Mouse (Mus musculus): ENCODE measurements around the gene Kars. TPM values are rescaled to one million over a fixed set of nuclear protein-coding genes. Genes with fewer than 3 reads are reported as not detected.

Gene Kars
- total RNA-seq (2018; cell fraction: chromatin; rRNA removed) = 10 to 100 TPM in 20 of 26 experiments, 1 to 10 TPM in 6; 1.7 to 41.8 (median 14.7) TPM
- total RNA-seq (2018; cell fraction: cytosol; rRNA removed) = 10 to 100 TPM; 39.4 to 88.3 (median 66.2) TPM
- total RNA-seq (2018; cell fraction: nucleus; rRNA removed) = 10 to 100 TPM in 24 of 26 experiments, 1 to 10 TPM in 2; 6.2 to 53.4 (median 27.6) TPM
- polyA plus RNA-seq (2018) = 45.9 to 89.3 TPM (median 65.7 TPM) in 3 replicates

DNA sequence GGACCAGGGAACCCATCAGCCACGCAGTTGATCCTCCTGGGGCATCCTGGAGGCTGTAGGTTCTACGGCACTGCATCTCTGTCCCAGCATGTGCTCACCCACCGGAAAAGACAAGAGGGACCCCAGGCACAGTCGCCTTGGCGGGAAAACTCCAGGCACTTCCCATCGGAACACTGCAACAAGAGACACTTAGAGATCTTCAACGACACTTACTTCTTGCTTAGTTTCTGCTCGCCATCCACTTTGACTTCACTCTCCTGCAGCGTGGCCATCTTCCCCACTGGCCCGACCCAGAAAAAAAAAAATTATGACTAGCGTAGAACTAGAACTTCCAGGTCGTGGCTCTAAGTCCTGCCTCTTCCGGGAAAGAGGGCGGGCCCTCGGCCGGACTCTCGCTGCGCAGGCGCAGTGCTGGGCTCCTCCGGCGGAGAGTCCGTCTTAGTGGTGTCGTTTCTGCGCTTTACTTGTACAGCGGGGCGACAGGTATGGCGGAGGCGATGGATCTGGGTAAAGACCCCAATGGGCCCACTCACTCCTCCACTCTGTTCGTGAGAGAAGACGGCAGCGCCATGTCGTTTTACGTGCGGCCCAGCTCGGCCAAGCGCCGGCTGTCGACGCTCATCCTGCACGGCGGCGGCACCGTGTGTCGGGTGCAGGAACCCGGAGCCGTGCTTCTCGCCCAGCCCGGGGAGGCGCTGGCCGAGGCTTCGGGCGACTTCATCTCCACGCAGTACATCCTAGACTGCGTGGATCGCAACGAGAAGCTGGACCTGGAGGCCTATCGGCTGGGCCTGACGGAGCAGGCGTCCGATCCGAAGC is at the start of gene Kars, which contains the start of gene Terf2ip:
Gene Kars (minus strand): TSS at position 327 of the 819 bp plus-strand sequence.
Gene Terf2ip (plus strand): TSS at position 402 of the 819 bp plus-strand sequence.
- peak within 1 kb of the TSS; percentile 99 for H3K4me3 ChIP-seq (ENCODE audit: inconsistent target)
- WGBS (ENCODE audit: missing documents) = 1% methylated on average over 60 of the region's 61 CpGs
- H3K36me3 ChIP-seq (ENCODE audit: inconsistent target) = peaks cover 4% of the 10 kb centered on the region; the same call in 1 of the 2 replicates
- peaks cover 64% of the 10 kb centered on the region for H3K79me2 ChIP-seq (ENCODE audit: inconsistent target)
- peak within 1 kb of the TSS; percentile 46 for H3K27ac ChIP-seq

DNA sequence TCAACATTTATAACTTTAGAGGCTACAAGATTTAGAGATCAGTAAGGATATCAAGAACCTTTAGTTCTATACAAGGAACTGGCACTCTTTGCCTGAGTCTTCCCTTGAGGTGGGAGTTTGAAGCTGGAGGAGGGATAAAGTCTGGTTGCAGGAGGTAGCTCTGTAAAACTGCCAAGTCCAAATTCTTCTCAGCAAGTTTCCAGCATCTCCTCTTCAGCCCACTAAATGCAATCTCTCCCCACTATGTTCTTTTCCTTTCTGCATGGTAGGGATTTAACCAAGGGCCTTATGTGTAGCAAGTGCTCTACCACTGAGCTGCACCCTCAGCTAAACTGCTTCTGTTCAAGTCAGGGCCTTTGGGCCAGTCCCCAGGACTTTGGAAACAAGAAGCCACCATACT is 43.3 kb upstream of the Kars start:
- Histone ChIP-seq H3K27ac (no peak overlapping the region), H3K36me3 (ENCODE audit: inconsistent target) (no peaks in the 10 kb centered on the region), H3K4me3 (ENCODE audit: inconsistent target) (no peak overlapping the region), H3K79me2 (ENCODE audit: inconsistent target) (no peaks in the 10 kb centered on the region)

DNA sequence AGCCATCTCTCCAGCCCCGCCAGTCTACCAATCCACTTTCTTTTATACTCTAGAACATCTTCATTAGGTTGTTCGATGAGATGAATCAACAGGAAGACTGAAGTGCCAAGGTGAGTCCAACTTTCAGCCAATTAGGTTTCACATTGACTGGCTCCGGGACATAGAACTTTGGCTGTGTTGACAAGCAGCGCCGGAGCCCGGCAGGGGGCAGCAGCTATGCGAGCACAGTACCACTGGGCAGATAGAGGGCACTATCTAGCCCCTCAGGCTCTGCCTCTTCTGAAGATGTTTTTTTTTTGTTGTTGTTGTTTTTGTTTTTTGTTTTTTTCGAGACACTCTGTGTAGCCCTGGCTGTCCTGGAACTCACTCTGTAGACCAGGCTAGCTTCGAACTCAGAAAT is 40.4 kb upstream of the Kars start:
- 76% methylated on average over 9 of the region's 9 CpGs for WGBS (ENCODE audit: missing documents)
- H3K36me3 ChIP-seq (ENCODE audit: inconsistent target) = no peaks in the 10 kb centered on the region
- H3K4me3 ChIP-seq (ENCODE audit: inconsistent target) = no peak overlapping the region
- no peak overlapping the region for H3K27ac ChIP-seq
- no peaks in the 10 kb centered on the region for H3K79me2 ChIP-seq (ENCODE audit: inconsistent target)

DNA sequence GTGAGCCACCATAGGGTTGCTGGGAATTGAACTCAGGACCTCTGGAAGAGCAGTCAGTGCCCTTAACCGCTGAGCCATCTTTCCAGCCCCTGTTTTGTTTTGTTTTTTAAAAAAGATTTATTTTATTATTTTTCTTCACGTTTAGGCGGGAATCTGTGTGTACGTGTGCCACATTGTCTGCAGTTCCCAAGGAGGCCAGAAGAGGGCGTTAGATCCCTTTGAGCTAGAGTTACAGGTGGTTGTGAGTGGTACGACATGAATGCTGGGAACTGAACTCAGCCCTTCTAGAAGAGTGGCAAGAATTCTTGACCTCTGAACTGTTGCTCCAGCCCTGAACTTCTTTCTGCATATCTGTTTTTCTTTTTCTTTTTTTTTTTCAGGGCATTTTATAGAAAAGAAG is 38.9 kb upstream of the Kars start:
- Histone ChIP-seq H3K79me2 (ENCODE audit: inconsistent target) (no peaks in the 10 kb centered on the region), H3K27ac (no peak overlapping the region), H3K36me3 (ENCODE audit: inconsistent target) (no peaks in the 10 kb centered on the region), H3K4me3 (ENCODE audit: inconsistent target) (no peak overlapping the region)
- 81% methylated on average over 6 of the region's 6 CpGs for WGBS (ENCODE audit: missing documents)

DNA sequence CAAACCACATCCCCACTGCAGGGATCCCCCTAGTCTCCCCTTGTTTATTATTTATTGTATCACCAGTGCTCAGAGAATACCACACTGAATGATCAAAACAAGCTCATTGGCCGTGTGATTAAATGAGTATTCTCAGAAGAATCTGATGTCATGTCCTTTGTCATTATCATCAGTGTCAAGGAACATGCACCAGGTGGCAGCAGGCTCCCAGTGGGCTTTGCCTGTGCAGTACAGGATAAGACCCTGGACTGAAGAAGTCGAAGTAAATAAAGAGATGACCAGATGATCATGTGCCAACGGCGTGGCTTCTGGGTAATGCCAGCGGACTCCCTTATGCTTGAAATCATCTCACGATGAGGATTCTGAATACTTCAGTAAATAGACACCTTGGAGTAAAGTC is 37.2 kb upstream of the Kars start:
- H3K4me3 ChIP-seq (ENCODE audit: inconsistent target) = no peak overlapping the region
- no peaks in the 10 kb centered on the region for H3K36me3 ChIP-seq (ENCODE audit: inconsistent target)
- 85% methylated on average over 6 of the region's 6 CpGs for WGBS (ENCODE audit: missing documents)
- no peak overlapping the region for H3K27ac ChIP-seq
- H3K79me2 ChIP-seq (ENCODE audit: inconsistent target) = no peaks in the 10 kb centered on the region

DNA sequence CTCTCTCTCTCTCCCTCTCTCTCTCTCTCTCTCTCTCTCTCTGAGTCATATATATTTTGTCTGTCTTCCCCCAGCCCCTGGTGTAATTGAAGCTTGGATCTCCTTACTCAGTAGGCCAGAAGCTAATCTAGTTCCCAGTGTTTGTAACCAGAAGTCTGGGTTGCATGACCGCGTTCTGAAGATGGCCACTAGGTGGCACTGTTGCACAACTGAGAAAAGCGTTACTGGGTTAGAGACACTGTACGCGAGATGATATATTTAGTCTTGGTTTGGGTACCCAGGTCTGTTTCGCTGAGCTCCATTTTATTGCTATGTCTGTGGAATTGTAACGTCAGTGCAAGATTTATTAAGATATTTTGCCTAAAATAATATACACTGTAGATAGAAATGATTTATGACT is 34.8 kb upstream of the Kars start:
- Histone ChIP-seq H3K4me3 (ENCODE audit: inconsistent target) (no peak overlapping the region), H3K36me3 (ENCODE audit: inconsistent target) (no peaks in the 10 kb centered on the region), H3K79me2 (ENCODE audit: inconsistent target) (no peaks in the 10 kb centered on the region), H3K27ac (no peak overlapping the region)
- WGBS (ENCODE audit: missing documents) = 3% methylated on average over 7 of the region's 7 CpGs

DNA sequence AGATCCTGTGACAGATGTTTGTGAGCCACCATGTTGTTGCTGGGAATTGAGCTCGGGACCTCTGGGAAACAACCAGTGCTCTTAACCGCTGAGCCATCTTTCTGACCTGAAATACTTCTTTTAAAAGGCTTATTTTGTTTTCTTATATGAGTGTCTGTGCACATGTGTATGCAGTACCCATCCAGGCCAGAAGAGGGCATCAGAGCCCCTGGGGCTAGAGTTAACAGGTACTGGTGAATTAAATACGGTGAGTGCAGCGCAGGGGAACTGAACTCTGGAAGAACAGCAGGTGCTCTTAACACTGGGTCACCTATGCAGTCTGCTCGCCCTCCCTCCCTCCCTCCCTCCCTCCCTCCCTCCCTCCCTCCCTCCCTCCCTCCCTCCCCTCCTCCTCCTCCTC is 34.1 kb upstream of the Kars start:
- H3K79me2 ChIP-seq (ENCODE audit: inconsistent target) = no peaks in the 10 kb centered on the region
- H3K4me3 ChIP-seq (ENCODE audit: inconsistent target) = no peak overlapping the region
- no peak overlapping the region for H3K27ac ChIP-seq
- no peaks in the 10 kb centered on the region for H3K36me3 ChIP-seq (ENCODE audit: inconsistent target)
- WGBS (ENCODE audit: missing documents) = 67% methylated on average over 4 of the region's 5 CpGs

DNA sequence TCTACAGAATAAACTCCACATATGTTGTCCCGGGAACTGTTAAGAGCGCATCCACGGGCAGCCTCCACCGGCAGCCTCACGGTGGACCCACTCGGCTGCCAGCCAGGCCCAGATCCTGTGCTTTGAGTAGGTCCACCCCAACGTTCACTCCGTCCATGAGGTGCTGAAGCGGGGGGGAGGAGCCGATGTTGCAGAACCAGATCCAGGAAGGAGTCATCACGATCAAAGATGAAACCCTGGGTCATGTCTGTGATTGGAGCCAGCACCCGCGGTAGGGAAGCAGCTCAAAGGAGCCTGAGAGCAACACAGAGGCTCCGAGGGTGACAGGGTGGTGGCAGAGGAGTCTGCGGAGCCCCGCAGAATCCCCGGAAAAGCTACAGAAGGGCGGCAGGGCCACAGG is 26.4 kb upstream of the Kars start:
- H3K36me3 ChIP-seq (ENCODE audit: inconsistent target) = no peaks in the 10 kb centered on the region
- 89% methylated on average over 18 of the region's 18 CpGs for WGBS (ENCODE audit: missing documents)
- H3K79me2 ChIP-seq (ENCODE audit: inconsistent target) = no peaks in the 10 kb centered on the region
- no peak overlapping the region for H3K4me3 ChIP-seq (ENCODE audit: inconsistent target)
- no peak overlapping the region for H3K27ac ChIP-seq

DNA sequence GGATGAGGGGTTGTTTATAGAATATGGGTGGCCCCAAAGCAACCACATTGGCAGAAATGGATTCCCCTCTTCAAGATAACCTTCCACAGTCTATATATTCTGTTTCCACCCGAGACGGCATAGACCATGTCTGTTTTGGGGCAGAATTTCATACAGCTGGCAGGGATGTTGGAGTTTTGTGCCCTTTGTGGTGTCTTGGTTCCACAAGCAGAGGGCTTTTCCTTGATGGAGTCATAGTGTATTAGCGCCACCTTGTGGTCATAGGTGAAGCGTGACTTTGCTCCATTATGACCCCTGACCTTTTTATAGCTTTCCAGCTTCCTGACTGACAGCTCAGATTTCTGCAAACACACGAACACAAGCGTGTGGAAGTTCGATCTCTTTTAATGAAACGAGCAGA is 23.5 kb upstream of the Kars start:
- H3K36me3 ChIP-seq (ENCODE audit: inconsistent target) = no peaks in the 10 kb centered on the region
- no peak overlapping the region for H3K4me3 ChIP-seq (ENCODE audit: inconsistent target)
- no peaks in the 10 kb centered on the region for H3K79me2 ChIP-seq (ENCODE audit: inconsistent target)
- WGBS (ENCODE audit: missing documents) = 7% methylated on average over 8 of the region's 8 CpGs
- no peak overlapping the region for H3K27ac ChIP-seq

DNA sequence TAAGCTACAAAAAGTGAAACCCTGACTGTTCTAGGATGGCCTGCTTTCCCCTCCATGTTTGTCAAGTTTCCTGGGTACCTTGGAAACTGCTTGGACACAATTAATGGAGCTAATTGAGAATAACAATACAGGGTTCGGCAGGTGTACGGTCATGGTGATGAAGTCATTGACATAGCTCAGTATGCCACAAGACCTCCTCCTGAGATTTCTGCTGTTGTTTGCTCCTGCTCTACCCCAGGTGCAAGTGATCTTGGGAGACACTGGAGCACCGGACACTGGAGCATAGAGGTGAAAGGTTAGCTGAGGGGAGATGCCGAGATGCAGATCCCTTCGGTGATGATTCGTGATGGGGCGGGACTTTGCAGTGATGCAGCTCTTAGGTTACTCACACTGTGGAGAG is 21.9 kb upstream of the Kars start:
- Histone ChIP-seq H3K36me3 (ENCODE audit: inconsistent target) (no peaks in the 10 kb centered on the region), H3K79me2 (ENCODE audit: inconsistent target) (no peaks in the 10 kb centered on the region), H3K27ac (no peak overlapping the region), H3K4me3 (ENCODE audit: inconsistent target) (no peak overlapping the region)
- WGBS (ENCODE audit: missing documents) = 85% methylated on average over 7 of the region's 7 CpGs

DNA sequence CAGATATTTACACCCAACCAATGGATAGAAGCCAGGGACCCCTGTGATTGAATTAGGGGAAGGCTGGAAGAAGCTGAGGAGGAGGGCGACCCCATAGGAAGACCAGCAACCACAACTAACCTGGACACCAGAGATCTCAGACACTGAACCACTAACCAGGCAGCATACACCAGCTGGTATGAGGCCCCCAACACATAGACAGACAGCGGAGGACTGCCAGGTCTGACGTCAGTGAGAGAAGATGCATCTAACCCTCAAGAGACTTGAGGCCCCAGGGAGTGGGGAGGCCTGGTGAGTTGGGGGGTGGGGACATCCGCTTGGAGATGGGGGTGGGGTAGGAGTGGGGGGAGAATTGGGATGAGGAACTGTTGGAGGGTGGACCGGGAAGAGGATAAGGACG is 19.5 kb upstream of the Kars start:
- H3K4me3 ChIP-seq (ENCODE audit: inconsistent target) = no peak overlapping the region
- no peak overlapping the region for H3K27ac ChIP-seq
- no peaks in the 10 kb centered on the region for H3K79me2 ChIP-seq (ENCODE audit: inconsistent target)
- WGBS (ENCODE audit: missing documents) = 79% methylated on average over 4 of the region's 6 CpGs
- no peaks in the 10 kb centered on the region for H3K36me3 ChIP-seq (ENCODE audit: inconsistent target)

DNA sequence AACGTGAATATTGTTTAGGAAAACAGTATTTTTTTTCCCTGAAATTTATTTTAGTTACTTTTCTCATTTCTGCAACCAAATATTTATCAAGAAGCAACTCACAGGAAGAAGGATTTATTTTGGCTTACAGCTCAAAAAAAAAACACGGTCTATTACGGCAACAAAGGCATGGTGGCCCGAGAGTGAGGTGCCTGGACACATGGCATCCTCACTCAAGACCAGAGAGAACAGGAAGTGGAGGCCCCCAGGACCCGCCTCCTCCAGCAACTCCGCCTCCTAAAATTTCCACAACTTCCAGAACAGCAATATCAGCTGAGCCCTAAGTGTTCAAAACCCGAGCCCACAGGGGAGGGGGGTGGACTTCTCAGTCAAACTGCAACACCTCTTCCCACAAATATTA is 18.3 kb upstream of the Kars start:
- Histone ChIP-seq H3K4me3 (ENCODE audit: inconsistent target) (no peak overlapping the region), H3K27ac (no peak overlapping the region), H3K36me3 (ENCODE audit: inconsistent target) (no peaks in the 10 kb centered on the region), H3K79me2 (ENCODE audit: inconsistent target) (no peaks in the 10 kb centered on the region)
- WGBS (ENCODE audit: missing documents) = 68% methylated on average over 7 of the region's 7 CpGs

DNA sequence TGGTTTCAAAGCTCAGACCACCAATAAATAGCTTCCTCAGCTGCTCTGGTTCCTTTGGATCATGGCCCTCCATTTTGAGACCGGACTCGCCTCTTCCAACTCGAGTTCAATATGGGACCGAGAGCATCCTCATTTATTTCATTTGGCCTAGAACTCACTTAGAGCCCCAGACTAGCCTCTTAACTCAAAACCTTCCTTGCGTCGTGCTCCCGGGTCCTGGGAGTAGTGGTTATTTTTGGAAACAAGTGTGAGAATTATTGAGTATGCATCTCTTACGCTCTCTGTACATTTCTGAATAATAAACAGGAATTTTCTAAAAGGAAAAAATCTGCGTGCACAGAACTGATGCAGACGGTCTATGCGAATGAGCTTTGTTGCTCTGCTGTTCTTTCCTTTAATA is 3.8 kb upstream of the Kars start, which contains the start of gene Gm6793:
Gene Gm6793 (minus strand): TSS at position 101 of the 400 bp plus-strand sequence.
- peaks cover 31% of the 10 kb centered on the region for H3K36me3 ChIP-seq (ENCODE audit: inconsistent target)
- H3K27ac ChIP-seq = no peak within 1 kb of the TSS
- no peak within 1 kb of the TSS for H3K4me3 ChIP-seq (ENCODE audit: inconsistent target)
- peaks cover 27% of the 10 kb centered on the region for H3K79me2 ChIP-seq (ENCODE audit: inconsistent target)
- 94% methylated on average over 10 of the region's 11 CpGs for WGBS (ENCODE audit: missing documents)

DNA sequence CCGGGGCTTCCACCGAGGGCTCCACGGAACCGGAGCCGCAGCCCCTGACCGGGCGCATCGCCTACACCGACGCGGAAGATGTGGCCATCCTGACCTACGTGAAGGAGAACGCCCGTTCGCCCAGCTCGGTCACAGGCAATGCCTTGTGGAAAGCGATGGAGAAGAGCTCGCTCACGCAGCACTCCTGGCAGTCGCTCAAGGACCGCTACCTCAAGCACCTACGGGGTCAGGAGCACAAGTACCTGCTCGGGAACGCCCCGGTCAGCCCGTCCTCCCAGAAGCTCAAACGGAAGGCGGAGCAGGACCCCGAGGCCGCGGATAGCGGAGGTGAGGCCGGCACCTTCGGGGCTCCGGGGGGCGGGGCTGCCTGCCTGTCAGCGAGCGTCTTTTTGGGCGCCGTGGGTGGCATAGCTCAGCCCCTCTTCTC is 706 bp upstream of the Kars start:
- Histone ChIP-seq H3K27ac (no peak overlapping the region), H3K36me3 (ENCODE audit: inconsistent target) (peaks cover 6% of the 10 kb centered on the region; the same call in 1 of the 2 replicates), H3K79me2 (ENCODE audit: inconsistent target) (peaks cover 58% of the 10 kb centered on the region), H3K4me3 (ENCODE audit: inconsistent target) (peak overlapping the region; percentile 99)
- under 1% methylated on average over 40 of the region's 40 CpGs for WGBS (ENCODE audit: missing documents)

DNA sequence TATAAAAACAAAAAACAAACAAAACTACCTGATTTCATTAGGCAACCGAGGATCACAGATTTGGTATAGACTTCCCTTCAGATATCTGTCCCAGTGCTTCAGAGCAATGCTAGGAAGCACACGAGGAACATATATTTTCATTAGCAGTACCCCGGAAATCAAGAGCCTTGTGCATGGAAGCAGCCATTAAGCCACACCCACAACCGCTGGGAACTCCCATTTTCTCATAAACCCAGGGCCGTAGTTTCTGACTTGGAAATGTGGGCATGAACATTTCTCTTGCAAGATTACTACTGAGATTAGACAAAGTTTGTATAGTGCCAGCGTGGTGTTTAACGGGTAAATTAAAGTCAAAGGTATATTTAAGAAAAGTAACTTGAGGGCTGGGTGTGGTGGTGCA is 1.6 kb downstream of the Kars start:
- Histone ChIP-seq H3K4me3 (ENCODE audit: inconsistent target) (no peak overlapping the region), H3K79me2 (ENCODE audit: inconsistent target) (peaks cover 69% of the 10 kb centered on the region), H3K36me3 (ENCODE audit: inconsistent target) (no peaks in the 10 kb centered on the region), H3K27ac (no peak overlapping the region)
- 92% methylated on average over 7 of the region's 7 CpGs for WGBS (ENCODE audit: missing documents)
